Mouse (Mus musculus) liver, postnatal 0 days (tissue): Measurements from ENCODE around the gene Mdm1.

Source experiments
- CTCF ChIP-seq: sonication (generic); IDR thresholded peaks from 2 replicates; pipeline ENCODE4 v1.5.1; 2016; ENCODE audit warnings: antibody characterized with exemption, low read depth
- EP300 ChIP-seq: IDR thresholded peaks from 2 replicates; pipeline ENCODE4 v1.6.1; 2016; ENCODE audit warnings: antibody characterized with exemption, low read depth, mild to moderate bottlenecking

DNA sequence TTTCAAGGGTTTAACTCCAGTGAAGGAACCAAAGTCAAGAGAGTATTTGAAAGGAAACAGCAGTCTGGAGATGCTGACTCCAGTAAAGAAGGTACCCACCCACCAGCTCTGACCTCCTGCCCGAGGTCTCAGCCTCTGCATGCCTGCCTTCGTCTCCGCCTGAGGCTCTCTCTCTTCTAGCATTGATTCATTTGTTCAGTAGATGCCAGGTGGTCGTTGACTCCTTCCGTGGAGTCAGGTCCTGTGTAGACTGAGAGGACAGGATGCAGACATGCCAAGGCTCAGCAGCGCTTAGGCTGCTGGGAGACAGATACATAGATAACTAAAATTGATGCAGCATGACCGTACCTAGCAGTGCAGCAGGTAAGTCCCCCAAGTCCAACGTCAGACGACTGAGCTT is 9.3 kb downstream of the Mdm1 start:
- TF ChIP-seq CTCF: no peak
- TF ChIP-seq EP300: no peak
